Mouse (Mus musculus) heart, adult 2 months (tissue): ENCODE results near the gene Tnk1.
A peak's percentile ranks its signal among the peaks of the same experiment; 100 is the strongest.

Experiments used
- CTCF ChIP-seq: fragments of 200-600 bp; IDR thresholded peaks from 2 replicates; pipeline ENCODE4 v1.8.1; 2022; ENCODE audit warnings: antibody characterized with exemption, mild to moderate bottlenecking, moderate library complexity
- POLR2A ChIP-seq: fragments of 200-500 bp; IDR thresholded peaks from 2 replicates; pipeline ENCODE4 v1.6.1; 2011; ENCODE audit warnings: mild to moderate bottlenecking, low read depth, low read length, control low read depth; ENCODE audit not compliant: insufficient read depth

- TF ChIP-seq CTCF (peak; percentile 94), POLR2A (no peak)
Measured at GRCm38 (mm10) chr11:69880506-69880852, 21.9 kb upstream of the Tnk1 start.
